Mouse (Mus musculus) heart, adult 2 months (tissue): ENCODE measurements around the gene Allc. TPM values are rescaled to one million over a fixed set of nuclear protein-coding genes. Genes with fewer than 3 reads are reported as not detected.

Experiments used
- DNase-seq, 2 experiments: peaks; one replicate each; pipeline ENCODE4 v3.0.0; 2021
- H3K27ac ChIP-seq: fragments of 200-600 bp; 2 replicates; pipeline ENCODE4 v1.8.1; 2022
- H3K27me3 ChIP-seq: fragments of 200-500 bp; 2 replicates; pipeline ENCODE4 v1.6.1; 2012; ENCODE audit warnings: mild to moderate bottlenecking, low read length, inconsistent platforms, mixed read lengths; ENCODE audit not compliant: control insufficient read depth, insufficient read depth
- H3K36me3 ChIP-seq: fragments of 200-500 bp; 2 replicates; pipeline ENCODE4 v1.6.1; 2012; ENCODE audit warnings: low read length, inconsistent platforms; ENCODE audit not compliant: control insufficient read depth, insufficient read depth
- H3K4me1 ChIP-seq: fragments of 200-500 bp; 2 replicates; pipeline ENCODE4 v1.6.1; 2011; ENCODE audit warnings: low read length; ENCODE audit not compliant: control insufficient read depth, insufficient read depth
- H3K4me3 ChIP-seq: fragments of 200-600 bp; 2 replicates; pipeline ENCODE4 v1.8.1; 2022
- H3K79me2 ChIP-seq: fragments of 200-500 bp; replicated peaks from 2 replicates; pipeline ENCODE4 v1.6.1; 2012; ENCODE audit warnings: mild to moderate bottlenecking, inconsistent platforms, low read length, moderate library complexity, mixed read lengths; ENCODE audit not compliant: control insufficient read depth, insufficient read depth
- H3K9ac ChIP-seq: fragments of 200-500 bp; 2 replicates; pipeline ENCODE4 v1.6.1; 2012; ENCODE audit warnings: low read depth, mild to moderate bottlenecking, control low read depth, inconsistent platforms, low read length, mixed read lengths
- CTCF ChIP-seq: fragments of 200-600 bp; IDR thresholded peaks from 2 replicates; pipeline ENCODE4 v1.8.1; 2022; ENCODE audit warnings: antibody characterized with exemption, mild to moderate bottlenecking, moderate library complexity
- EP300 ChIP-seq: fragments of 200-500 bp; IDR thresholded peaks from 2 replicates; pipeline ENCODE4 v1.6.1; 2011; ENCODE audit warnings: low read depth, low read length, control low read depth; ENCODE audit not compliant: insufficient read depth
- POLR2A ChIP-seq: fragments of 200-500 bp; IDR thresholded peaks from 2 replicates; pipeline ENCODE4 v1.6.1; 2011; ENCODE audit warnings: mild to moderate bottlenecking, low read depth, low read length, control low read depth; ENCODE audit not compliant: insufficient read depth
- WGBS: fragments of 180-500 bp; shearing (Covaris S2); methylation state at CpG from one replicate; pipeline ENCODE4 v1.1.7; 2018; 5-methylcytosine and 5-hydroxymethylcytosine counted together
- intact Hi-C: fragments of 180-260 bp; cut with DNase I; formaldehyde crosslinking; loops from one replicate; pipeline ENCODE4 v1.15.1; 2025
- polyA plus RNA-seq: library from polyadenylated mRNA; depleted of rRNA; stranded (reverse); fragments of >200 nt; gene quantifications from 2 replicates; pipeline ENCODE4 v1.2.3, GENCODE M21; 2012
- total RNA-seq, 2 experiments: library from RNA; stranded (reverse); gene quantifications; 2 replicates each; pipeline ENCODE4 v1.2.3; 2021

Gene Allc
- total and polyA plus RNA-seq, 3 experiments = 0.10 TPM; not detected in 2

DNA sequence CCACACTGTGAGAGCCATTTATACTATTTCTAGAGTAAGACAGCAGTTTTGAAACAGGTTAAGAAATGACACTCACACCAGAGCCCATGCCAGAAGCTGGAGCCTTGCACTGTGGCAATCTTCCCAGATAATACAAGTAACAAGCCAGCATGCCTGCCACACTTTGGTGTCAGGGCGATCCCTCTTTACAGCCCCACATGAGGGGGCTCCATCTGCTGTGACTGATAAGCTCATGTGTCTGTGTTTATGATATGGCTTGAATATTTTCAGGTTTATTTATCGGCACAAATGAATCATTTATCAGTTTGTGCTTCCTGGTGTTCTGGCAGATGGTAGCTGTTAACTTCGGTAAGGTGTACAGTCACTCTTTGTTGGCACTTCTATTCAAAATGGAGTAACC lies 4.2 kb downstream of the Allc start:
- Histone ChIP-seq H3K9ac (no peak overlapping the region), H3K27ac (no peak overlapping the region), H3K27me3 (no peaks in the 10 kb centered on the region), H3K4me1 (no peaks in the 10 kb centered on the region), H3K4me3 (no peak overlapping the region), H3K79me2 (no peaks in the 10 kb centered on the region), H3K36me3 (no peaks in the 10 kb centered on the region)
- intact Hi-C loops = no loop called here
- DNase-seq = no peak
- TF ChIP-seq CTCF (no peak), POLR2A (no peak), EP300 (no peak)
- 59% methylated on average over 3 of the region's 3 CpGs for WGBS

DNA sequence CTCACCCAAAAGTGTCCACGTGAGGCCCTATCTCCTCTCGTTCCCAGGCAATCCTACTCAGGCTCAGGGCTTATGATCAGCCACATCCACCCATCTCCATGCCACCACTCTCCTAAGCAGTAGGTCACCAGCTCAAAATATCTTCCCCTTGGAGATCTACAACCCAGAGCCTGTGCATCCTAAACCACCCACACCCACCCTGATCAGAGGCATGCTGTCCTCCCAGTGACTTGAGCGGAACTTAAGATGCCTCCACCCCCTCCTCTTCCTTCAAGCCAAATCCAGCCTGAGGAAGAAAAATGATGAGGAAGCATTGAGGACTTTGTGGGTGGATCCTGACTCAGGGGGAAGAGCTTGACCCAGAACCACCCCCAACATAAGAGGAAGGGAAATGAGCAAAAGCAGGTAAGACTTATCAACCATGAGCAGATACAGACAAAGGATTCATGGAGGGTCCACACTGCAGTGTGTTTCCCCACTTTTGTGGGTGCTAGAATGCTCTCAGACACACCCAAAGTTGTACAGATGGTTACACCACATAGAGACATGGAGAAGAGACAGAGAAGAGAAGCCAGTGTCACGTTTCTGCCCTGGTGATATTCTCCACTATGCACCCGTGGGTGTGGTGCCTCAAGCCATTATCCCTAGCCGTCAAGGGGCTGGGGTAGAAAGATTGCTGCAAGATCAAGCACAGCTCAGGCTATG lies 6.8 kb downstream of the Allc start:
- Histone ChIP-seq H3K79me2 (no peaks in the 10 kb centered on the region), H3K36me3 (no peaks in the 10 kb centered on the region), H3K27ac (no peak overlapping the region), H3K4me1 (no peaks in the 10 kb centered on the region), H3K4me3 (no peak overlapping the region), H3K27me3 (no peaks in the 10 kb centered on the region), H3K9ac (no peak overlapping the region)
- intact Hi-C loops = no loop called here
- TF ChIP-seq POLR2A (no peak), CTCF (no peak), EP300 (no peak)
- 63% methylated on average over 6 of the region's 6 CpGs for WGBS
- no peak for DNase-seq

DNA sequence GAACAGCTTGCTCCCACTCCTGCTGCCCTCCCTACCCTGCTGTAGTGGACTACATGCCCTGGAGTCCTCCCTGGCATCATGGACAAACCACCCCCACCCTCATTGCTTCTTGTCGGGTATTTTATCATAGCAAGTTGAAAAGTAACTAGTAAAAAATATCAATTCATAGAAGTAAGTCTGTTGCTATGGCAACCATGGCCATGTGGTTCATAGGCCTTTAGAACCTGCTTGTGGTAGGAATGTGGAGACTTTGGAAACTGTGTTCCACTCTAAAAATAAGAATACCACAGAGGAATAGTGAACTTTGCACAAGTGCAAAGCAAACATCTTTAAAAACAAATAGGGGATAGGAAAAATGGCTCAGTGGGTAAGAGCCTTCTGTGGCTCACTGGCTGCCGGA lies 10.1 kb downstream of the Allc start:
- Histone ChIP-seq H3K4me1 (no peaks in the 10 kb centered on the region), H3K27me3 (no peaks in the 10 kb centered on the region), H3K79me2 (no peaks in the 10 kb centered on the region), H3K4me3 (no peak overlapping the region), H3K36me3 (no peaks in the 10 kb centered on the region), H3K27ac (no peak overlapping the region), H3K9ac (no peak overlapping the region)
- no peak for DNase-seq
- intact Hi-C loops = no loop called here
- TF ChIP-seq POLR2A = no peak
- TF ChIP-seq EP300 = no peak
- no peak for TF ChIP-seq CTCF
- 94% methylated on average over 2 of the region's 2 CpGs for WGBS

DNA sequence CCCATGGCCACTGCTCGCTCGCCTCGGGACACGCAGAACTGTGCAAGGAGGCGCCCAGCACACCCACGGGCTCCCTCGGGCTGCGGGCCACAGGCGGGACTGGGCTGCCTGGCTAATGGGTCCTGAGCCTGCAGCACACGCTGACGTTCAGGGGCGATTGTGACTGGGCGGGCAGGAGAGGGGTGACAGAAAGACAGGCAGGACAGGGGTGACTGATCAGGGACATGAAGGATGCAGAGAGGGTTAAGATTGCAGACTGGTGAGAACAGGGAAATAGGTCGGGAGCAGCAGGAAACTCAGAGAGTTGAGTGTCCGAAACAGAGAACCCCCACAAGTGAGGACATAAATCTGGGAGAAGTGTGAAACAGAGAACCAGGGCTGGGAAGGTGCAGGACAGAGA lies 30.0 kb downstream of the Allc start, which contains the start of gene Dcdc2c:
Dcdc2c (minus strand) TSS at position 101 of the 400 bp plus-strand sequence.
- no peaks in the 10 kb centered on the region for H3K36me3 ChIP-seq
- H3K79me2 ChIP-seq = no peaks in the 10 kb centered on the region
- TF ChIP-seq EP300 = no peak
- no peak for TF ChIP-seq POLR2A
- TF ChIP-seq CTCF = no peak
- intact Hi-C loops = no loop called here
- H3K27me3 ChIP-seq = no peaks in the 10 kb centered on the region
- WGBS = 59% methylated on average over 15 of the region's 15 CpGs
- H3K4me1 ChIP-seq = no peaks in the 10 kb centered on the region
- no peak for DNase-seq
- H3K9ac ChIP-seq = no peak within 1 kb of the TSS
- no peak within 1 kb of the TSS for H3K27ac ChIP-seq
- no peak within 1 kb of the TSS for H3K4me3 ChIP-seq

DNA sequence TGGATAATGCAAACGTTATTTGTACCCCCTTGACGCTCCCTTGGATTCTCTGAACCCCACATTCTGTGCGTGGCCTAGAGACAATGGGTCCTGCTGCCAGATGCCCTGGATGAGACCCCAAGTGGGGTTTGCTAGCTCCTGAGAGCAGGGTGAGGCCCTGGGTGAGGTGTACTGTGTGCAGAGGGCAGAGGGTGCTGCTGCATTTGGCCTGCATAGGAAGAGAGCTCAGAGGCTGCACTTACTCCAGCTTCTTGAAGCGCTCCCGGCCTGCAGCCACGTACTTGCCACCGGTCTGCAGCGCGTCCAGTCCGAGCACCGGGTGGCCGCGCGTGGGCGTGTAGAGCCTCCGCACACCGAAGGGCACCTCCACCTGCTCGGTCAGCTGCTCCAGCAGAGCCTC lies 30.5 kb downstream of the Allc start:
- Histone ChIP-seq H3K27ac (no peak overlapping the region), H3K4me1 (no peaks in the 10 kb centered on the region), H3K4me3 (no peak overlapping the region), H3K79me2 (no peaks in the 10 kb centered on the region), H3K9ac (no peak overlapping the region), H3K36me3 (no peaks in the 10 kb centered on the region), H3K27me3 (no peaks in the 10 kb centered on the region)
- no peak for DNase-seq
- 70% methylated on average over 18 of the region's 18 CpGs for WGBS
- intact Hi-C loops = no loop called here
- TF ChIP-seq EP300 = no peak
- TF ChIP-seq POLR2A = no peak
- no peak for TF ChIP-seq CTCF

DNA sequence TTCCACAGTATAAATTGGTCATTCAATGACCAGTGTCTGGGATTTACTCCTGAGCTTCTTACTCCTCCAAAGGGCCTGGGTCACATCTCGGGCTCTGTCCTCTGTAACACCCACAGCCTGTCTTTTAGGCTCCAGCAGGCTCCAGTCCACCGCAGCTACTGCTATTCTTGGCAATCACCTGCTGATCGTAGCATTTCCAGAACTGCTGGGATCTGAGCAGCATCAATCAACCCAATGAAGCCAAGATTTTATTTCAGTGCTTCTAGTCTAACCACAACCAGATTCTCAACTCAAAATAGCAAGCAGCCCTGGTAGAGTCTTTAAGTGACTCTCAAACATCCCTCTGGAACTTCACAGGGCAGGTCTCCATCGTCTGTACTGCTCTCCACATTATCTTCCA lies 33.4 kb downstream of the Allc start:
- H3K79me2 ChIP-seq = no peaks in the 10 kb centered on the region
- WGBS = 42% methylated on average over 4 of the region's 4 CpGs
- intact Hi-C loops = no loop called here

More for the DNA sequence above, 33.4 kb downstream of the Allc start:
- H3K9ac ChIP-seq = no peak overlapping the region
- DNase-seq = no peak
- H3K4me3 ChIP-seq = no peak overlapping the region
- H3K36me3 ChIP-seq = no peaks in the 10 kb centered on the region
- TF ChIP-seq CTCF (no peak), POLR2A (no peak), EP300 (no peak)
- H3K27ac ChIP-seq = no peak overlapping the region
- H3K27me3 ChIP-seq = no peaks in the 10 kb centered on the region
- H3K4me1 ChIP-seq = no peaks in the 10 kb centered on the region
